Mouse (Mus musculus): ENCODE data around the gene Coil.
A peak's percentile ranks its signal among the peaks of the same experiment; 100 is the strongest.

The Coil gene

GRCm38 (mm10) chr11:88970202-88970732 lies at the start of gene Coil:
TSS of gene Coil (plus strand) at chr11:88970252.
- no peak for DNase-seq (ENCODE audit: low spot score)

GRCm38 (mm10) chr11:88926566-88926965 lies 43.5 kb upstream of the Coil start:
- DNase-seq (ENCODE audit: low spot score): no peak

GRCm38 (mm10) chr11:88931692-88932530 lies 38.1 kb upstream of the Coil start:
- no peak for DNase-seq (ENCODE audit: low spot score)

GRCm38 (mm10) chr11:88933030-88933429 lies 37.0 kb upstream of the Coil start:
- no peak for DNase-seq (ENCODE audit: low spot score)

GRCm38 (mm10) chr11:88934089-88935000 lies 35.7 kb upstream of the Coil start:
- DNase-seq (ENCODE audit: low spot score): peak; percentile 42

- DNase-seq (ENCODE audit: low spot score): no peak
Measured at GRCm38 (mm10) chr11:88937886-88938285, 32.2 kb upstream of the Coil start.

- DNase-seq (ENCODE audit: low spot score): no peak
Measured at GRCm38 (mm10) chr11:88938770-88939169, 31.3 kb upstream of the Coil start.

- no peak for DNase-seq (ENCODE audit: low spot score)
Measured at GRCm38 (mm10) chr11:88939634-88940033, 30.4 kb upstream of the Coil start.

- DNase-seq (ENCODE audit: low spot score): no peak
Measured at GRCm38 (mm10) chr11:88941489-88941888, 28.6 kb upstream of the Coil start.

- no peak for DNase-seq (ENCODE audit: low spot score)
Measured at GRCm38 (mm10) chr11:88945971-88946585, 24.0 kb upstream of the Coil start.

GRCm38 (mm10) chr11:88948896-88949295 lies 21.2 kb upstream of the Coil start:
- DNase-seq (ENCODE audit: low spot score): no peak

- no peak for DNase-seq (ENCODE audit: low spot score)
Measured at GRCm38 (mm10) chr11:88949802-88950639, 20.0 kb upstream of the Coil start.

- no peak for DNase-seq (ENCODE audit: low spot score)
Measured at GRCm38 (mm10) chr11:88950640-88951250, 19.3 kb upstream of the Coil start.

GRCm38 (mm10) chr11:88951576-88951975 lies 18.5 kb upstream of the Coil start:
- no peak for DNase-seq (ENCODE audit: low spot score)

- DNase-seq (ENCODE audit: low spot score): no peak
Measured at GRCm38 (mm10) chr11:88952117-88952516, 17.9 kb upstream of the Coil start.

- DNase-seq (ENCODE audit: low spot score): no peak
Measured at GRCm38 (mm10) chr11:88953582-88953981, 16.5 kb upstream of the Coil start.

- no peak for DNase-seq (ENCODE audit: low spot score)
Measured at GRCm38 (mm10) chr11:88954803-88955202, 15.2 kb upstream of the Coil start.

- peak; percentile 97 for DNase-seq (ENCODE audit: low spot score)
Measured at GRCm38 (mm10) chr11:88955217-88955969, 14.7 kb upstream of the Coil start, which contains the start of gene Scpep1. TSS of gene Scpep1 (minus strand) at chr11:88955465.

- no peak for DNase-seq (ENCODE audit: low spot score)
Measured at GRCm38 (mm10) chr11:88958851-88959250, 11.2 kb upstream of the Coil start.

GRCm38 (mm10) chr11:88966881-88967361 lies 3.1 kb upstream of the Coil start, which contains the start of gene Elobl:
TSS of gene Elobl (minus strand) at chr11:88966931.
- no peak for DNase-seq (ENCODE audit: low spot score)
